Comparison of ENCODE assay signal across 17 mouse cellular contexts in the genomic region with DNA sequence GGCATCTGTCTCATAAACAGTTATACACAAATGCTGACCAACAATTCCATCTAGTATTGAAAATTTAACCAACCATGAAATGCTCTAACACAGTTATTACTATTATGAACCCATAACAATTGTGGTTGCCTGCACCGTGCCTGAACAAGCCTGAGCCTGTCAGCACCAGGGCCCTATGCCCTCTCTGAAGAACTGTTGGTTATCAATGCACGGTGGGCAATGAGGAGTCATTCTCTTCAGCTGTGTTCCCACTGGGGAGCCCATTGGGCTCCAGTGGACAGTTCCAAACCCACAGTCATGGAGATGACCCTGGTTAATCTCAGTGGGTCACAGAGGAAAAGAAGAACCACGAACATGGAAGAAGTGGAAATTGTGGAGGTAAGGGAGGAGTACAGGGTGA.
DNase-seq lines count a peak whose midpoint lies in the region; TF ChIP-seq lines count a peak whose summit lies in the region.
"Had no signal": no experiment of that assay in that cellular context is flagged by ENCODE, and none has a peak within 500 bp of the region (broad histone marks: within the 10 kb centered on the region; RNA-seq: fewer than 3 reads in every experiment).

No protein-coding gene starts in this region.

- no peak overlapping the region for H3K9ac ChIP-seq in heart, adult 2 months (ENCODE audit: low read depth, low read length)

- no peak overlapping the region for H3K27ac ChIP-seq in heart, adult 2 months
- no peak overlapping the region for H3K27ac ChIP-seq in heart, embryonic 10.5 days

- no peaks in the 10 kb centered on the region for H3K9me3 ChIP-seq in heart, embryonic 10.5 days

- H3K4me1 ChIP-seq in heart, adult 2 months (ENCODE audit: control insufficient read depth, insufficient read depth, low read length) = no peaks in the 10 kb centered on the region
- H3K4me1 ChIP-seq in heart, embryonic 10.5 days = 0 out of 2 replicates have a peak, but pooled peaks cover 3% of the 10 kb centered on the region

- TF ChIP-seq CTCF in heart, adult 2 months (IDR thresholded peaks at IDR 0.05) = no peak

- no peak for TF ChIP-seq POLR2A in heart, adult 2 months (IDR thresholded peaks at IDR 0.05; ENCODE audit: insufficient read depth, low read depth, low read length)

- no peaks in the 10 kb centered on the region for H3K27me3 ChIP-seq in heart, adult 2 months (ENCODE audit: control insufficient read depth, insufficient read depth, low read length)
- no peaks in the 10 kb centered on the region for H3K27me3 ChIP-seq in heart, embryonic 10.5 days (ENCODE audit: insufficient read depth, poor library complexity, severe bottlenecking)
- H3K27me3 ChIP-seq: CH12.LX, Patski had no signal

- intact Hi-C loops in heart, adult 2 months (cut with DNase I) = no loop called here

- no peaks in the 10 kb centered on the region for H3K79me2 ChIP-seq in heart, adult 2 months (replicated peaks; ENCODE audit: control insufficient read depth, insufficient read depth, low read length)

- 91% methylated on average over 3 of the region's 3 CpGs for WGBS in heart, adult 2 months
- 91% methylated on average over 3 of the region's 3 CpGs for WGBS in heart, embryonic 10.5 days

- no peaks in the 10 kb centered on the region for H3K36me3 ChIP-seq in heart, adult 2 months (ENCODE audit: control insufficient read depth, insufficient read depth, low read length)
- H3K36me3 ChIP-seq in heart, embryonic 10.5 days = no peaks in the 10 kb centered on the region
- H3K36me3 ChIP-seq: G1E had no signal

- no peak for TF ChIP-seq EP300 in heart, adult 2 months (IDR thresholded peaks at IDR 0.05; ENCODE audit: insufficient read depth, low read depth, low read length)

- DNase-seq in heart, adult 11 months = peak; percentile 77
- DNase-seq in heart, adult 2 months = no peak
- DNase-seq in heart, embryonic 10.5 days (ENCODE audit: low spot score) = peak; percentile 69
- no peak for DNase-seq in heart, adult 18-20 months
- DNase-seq: adrenal gland, adult 2 months; adrenal gland, adult 8-10 months; adrenal gland, postnatal 10 days; adrenal gland, postnatal 14 days; adrenal gland, postnatal 25 days; adrenal gland, postnatal 36 days; B cell, adult 2 months; cerebellum, adult 11 months; cerebellum, adult 11-12 months; cerebellum, adult 18-20 months had no signal

- H3K4me3 ChIP-seq in heart, adult 2 months = no peak overlapping the region
- no peak overlapping the region for H3K4me3 ChIP-seq in heart, embryonic 10.5 days

Comparison
In these comparisons a context has a peak if more than half of its experiments do, and no peak if none do; other contexts are left out.
1. DNase-seq: peak in heart, adult 11 months (single experiment) and heart, embryonic 10.5 days (single experiment); none in heart, adult 2 months (0 of 2) and heart, adult 18-20 months (0 of 2).